Mouse (Mus musculus) frontal cortex, postnatal 36 days (tissue): ENCODE data around the gene Khdc4.
A peak's percentile ranks its signal among the peaks of the same experiment; 100 is the strongest.
"Not testable (repeated sequence)": the region's sequence is repeated elsewhere in the genome, so short reads cannot be mapped to it uniquely, and the experiment has no call there.

Experiments
- DNase-seq, 2 experiments: peaks; one replicate each; pipeline ENCODE4 v3.0.0; 2022; ENCODE audit warnings: low spot score in 2 of 2

The Khdc4 gene

DNA sequence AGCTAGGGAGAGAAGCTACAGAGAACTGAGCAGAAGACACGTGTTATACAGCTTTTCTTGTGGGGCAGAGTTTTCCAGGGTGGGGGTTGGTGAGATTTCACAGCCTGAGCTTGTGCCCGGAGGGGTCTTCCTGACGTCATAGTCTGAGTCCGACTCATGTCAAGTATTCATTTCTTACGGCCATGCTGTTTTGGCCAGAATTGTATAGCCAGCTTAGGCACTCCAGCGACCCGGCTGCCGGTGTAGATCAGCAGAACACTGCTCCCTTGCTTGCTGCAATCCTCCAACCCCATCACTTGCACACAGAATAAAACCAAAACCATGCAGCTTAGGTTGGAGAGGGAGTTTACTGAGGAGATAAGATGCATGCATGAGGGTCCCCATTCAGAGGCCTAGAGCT is 30.0 kb upstream of the Khdc4 start:
- no peak for DNase-seq

DNA sequence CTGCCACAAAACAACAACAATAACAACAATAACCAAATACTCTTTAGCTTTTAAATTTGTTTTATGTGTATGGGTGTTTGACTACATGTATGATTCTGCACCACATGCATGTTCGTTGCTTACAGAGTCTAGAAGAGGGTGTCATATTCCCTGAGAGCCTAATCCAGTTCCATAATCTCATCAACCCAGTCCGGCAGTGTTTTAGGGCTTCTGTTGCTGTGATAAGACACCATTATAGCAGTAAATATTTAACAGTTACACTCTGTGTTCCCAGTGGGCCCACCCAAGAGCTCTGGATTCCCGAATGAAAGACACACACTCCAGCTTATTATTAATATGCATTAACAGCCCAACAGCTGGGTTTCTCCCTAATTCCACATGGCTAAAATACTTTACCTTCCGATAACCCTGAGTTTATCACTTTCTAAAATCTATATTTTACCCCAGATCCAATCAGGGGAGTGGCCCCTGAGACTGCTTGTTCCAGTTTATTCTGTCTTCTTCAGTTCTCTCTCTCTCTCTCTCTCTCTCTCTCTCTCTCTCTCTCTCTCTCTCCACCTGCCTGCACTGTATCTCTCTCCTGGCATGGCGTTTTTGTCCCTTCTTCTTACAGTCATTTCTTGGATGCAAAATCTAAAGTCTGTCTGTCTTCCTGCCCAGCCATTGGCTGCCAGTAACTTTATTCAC is 27.0 kb upstream of the Khdc4 start:
- DNase-seq: no peak

DNA sequence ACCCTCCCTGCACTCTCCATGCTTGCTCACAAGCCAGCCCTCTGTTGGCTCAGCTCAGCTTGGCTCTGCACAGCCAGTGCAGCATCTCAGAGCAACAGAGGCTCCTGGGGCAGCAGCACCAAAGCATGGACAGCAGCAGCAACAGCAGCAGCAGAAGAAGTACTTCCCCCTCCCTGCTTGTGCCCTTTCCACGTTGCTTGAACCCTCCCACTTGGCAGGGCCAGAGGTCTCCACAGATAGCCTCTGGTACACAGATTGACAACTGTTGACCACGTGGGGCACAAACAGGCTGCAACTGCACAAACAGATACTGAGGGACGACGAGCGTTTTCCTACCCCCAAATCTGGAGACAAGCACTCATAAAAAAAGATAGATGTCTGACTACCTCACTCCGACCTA is 25.8 kb upstream of the Khdc4 start:
- no peak for DNase-seq

DNA sequence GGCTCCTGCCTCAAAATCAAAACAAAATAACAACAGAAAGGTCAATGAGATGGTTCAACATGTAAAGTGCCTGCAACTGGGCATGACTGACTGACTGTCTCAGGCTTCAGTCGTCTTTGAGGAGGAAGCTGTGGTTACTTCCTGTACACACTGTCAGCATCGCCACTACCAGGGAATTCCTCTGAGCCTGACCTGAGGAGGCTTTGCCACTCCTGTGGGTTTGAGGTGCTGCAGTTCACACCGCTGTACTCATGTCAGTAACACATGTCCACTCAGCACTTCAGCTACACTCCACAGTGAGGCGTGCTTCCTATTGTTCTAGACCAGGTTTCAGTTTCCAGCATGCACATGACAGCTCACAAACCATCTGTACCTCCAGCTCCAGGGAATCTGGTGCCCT is 21.5 kb upstream of the Khdc4 start:
- no peak for DNase-seq

DNA sequence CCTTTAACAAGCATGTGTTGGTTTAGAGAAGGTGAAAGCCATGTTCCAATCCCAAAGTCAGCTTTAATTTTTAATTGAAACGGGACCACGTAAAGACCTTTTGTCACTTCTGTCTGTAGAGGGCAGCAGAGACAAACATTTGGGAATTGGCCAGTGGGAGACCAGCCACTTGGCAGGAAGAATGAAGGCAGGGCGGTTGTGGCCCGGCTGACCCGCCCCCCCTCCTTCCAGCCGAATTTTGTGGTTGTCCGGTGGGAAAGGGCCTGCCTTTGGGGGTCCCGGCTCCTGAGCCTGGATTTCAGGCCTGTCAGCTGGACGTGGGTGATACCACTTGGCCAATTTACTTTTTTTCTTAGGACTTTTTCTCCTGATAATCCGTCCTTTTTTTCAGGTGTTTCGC is 8.2 kb upstream of the Khdc4 start:
- DNase-seq: peak; percentile 28 to 52

DNA sequence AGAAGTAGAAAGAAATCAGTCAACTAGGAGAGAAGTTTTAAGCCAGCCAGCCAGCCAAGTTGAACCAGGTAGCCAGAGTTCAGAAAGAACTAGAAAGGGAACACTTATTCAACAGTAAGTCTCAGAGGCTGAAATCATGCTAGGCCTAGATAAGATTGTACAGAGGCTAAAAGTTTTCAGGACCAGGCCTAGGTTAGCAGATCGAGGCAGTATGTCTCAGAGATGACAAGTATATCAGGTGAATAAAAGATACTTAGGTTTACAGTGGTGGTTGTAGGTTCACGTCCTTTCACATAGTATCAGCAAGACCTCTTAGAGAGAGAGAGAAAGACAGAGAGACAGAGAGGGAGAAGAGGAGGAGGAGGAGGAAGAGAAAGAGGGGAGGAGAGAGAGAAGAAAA is 1.8 kb upstream of the Khdc4 start:
- DNase-seq: no peak

DNA sequence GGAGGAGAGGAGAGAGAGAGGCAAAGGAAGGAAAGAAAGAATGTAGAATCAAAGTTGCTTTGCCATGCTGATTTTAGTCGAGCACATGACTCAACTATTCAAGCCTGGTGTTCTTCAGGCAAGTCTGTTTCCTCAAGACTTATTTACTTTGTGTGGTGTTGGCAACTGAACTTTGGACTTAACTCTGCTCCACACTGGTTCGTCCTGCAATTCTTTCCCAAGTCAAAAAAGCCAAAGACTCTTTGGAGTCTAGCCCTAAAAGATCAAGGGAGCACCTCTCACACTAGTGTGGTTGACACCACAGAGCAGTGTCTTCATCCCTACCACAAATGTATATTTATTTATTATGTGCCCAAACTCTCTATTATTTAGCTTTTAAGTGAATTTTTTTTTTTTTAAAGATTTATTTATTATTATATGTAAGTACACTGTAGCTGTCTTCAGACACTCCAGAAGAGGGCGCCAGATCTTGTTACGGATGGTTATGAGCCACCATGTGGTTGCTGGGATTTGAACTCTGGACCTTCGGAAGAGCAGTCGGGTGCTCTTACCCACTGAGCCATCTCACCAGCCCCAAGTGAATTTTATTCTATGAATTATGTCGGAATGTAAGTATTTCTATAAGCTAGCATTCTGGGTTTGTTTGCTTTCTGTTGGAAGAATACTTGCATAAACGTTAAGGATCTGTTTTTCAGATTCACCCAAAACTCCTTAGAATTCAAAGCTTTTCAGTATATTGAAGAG is 1.2 kb upstream of the Khdc4 start:
- DNase-seq: no peak

DNA sequence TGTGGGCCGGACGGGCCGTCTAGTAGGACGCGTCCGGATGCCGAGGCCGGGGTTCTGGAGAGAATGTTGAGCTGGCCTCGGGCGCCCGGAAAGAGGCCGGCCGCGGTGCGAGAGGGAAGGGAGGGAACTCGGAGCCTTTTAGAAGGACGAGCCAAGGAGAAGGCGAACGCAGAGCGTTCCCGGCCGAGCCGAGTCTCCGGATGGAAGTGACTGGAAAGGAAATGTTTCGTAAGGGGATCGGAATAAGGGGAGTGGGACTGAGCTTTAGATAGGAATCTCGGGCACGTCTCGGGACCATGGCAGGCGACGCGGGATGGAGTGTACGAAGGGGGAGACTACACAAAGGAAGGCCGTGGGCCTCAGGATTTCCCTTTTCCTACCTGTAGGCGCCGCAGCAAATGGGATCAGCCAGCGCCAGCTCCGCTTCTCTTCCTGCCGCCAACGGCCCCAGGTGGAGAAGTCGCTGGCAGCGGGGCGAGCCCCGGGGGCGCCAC is 402 bp downstream of the Khdc4 start:
- DNase-seq: peak in 1 of 2 experiments; percentile 60

DNA sequence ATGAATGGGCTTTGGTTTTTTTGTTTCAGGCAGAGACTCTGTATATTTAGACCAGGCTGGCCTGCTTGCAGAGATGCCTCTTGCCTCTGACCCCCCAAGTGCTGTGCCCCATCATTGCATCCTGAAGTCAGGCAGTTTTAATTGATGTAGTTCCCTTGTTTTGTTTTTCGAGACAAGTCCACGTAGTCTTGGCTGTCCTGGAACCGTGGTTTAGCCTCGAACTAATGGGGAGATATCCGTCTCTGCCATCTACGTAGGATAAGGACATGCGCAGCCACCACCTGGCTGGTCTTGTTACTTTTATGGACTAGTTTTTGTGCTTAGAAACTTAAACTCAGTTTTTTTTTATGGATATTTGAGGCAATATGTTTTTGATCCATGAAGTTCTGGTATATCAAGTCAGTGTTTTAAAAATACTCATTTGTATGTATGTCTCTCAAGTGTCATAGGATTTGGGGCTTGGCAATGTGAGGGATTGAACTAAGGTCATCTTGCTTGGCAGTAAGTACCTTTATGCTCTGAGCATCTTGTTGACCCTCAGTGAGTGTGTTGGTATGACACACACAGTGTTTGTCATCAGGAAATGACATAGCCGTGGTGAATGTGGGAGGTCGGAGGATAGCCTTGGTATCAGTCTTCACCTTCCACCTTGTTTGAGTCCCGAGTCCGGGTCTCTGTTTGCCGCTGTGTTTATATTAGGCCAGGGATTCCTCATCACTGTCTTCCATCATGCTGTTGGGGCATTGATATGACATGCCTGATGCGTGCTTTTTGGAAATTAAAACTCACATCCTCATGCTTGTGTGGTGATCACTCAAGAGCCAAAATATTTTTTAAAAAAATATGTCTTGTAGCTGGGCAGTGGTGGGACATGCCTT is 1.4 kb downstream of the Khdc4 start:
- DNase-seq: no peak

DNA sequence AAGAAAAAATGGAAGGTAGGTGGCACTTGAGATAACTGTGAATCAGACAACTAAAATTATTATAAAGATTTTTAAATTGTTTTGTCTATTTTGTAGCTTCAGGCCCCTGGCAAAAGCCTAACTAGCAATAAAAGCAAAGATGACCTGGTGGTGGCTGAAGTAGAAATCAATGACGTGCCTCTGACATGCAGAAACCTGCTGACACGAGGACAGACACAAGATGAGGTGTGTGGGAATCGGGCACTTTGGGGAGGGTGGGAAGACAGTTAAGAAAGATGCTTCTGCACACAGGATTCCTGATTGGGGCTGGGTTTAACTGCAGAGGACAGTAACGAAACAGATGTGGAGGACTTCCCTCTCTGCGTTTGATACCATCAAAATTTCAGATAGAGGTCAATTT is 3.5 kb downstream of the Khdc4 start:
- no peak for DNase-seq

DNA sequence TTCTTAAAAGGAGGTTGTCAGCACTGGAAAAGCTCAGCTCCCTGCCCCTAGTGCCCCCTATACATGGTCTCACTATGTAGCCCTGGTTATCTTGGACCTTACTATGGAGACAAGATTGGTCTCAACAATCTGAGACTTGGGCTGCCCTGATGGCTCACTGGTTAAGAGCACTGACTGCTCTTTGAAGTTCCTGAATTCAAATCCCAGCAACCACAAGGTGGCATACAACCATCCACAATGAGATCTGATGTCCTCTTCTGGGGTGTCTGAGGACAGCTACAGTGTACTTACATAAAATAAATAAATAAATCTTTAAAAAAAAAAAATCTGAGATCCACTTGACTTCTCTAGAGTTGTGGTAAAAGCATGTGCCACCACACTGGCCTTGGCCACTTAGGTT is 9.9 kb downstream of the Khdc4 start:
- no peak for DNase-seq

DNA sequence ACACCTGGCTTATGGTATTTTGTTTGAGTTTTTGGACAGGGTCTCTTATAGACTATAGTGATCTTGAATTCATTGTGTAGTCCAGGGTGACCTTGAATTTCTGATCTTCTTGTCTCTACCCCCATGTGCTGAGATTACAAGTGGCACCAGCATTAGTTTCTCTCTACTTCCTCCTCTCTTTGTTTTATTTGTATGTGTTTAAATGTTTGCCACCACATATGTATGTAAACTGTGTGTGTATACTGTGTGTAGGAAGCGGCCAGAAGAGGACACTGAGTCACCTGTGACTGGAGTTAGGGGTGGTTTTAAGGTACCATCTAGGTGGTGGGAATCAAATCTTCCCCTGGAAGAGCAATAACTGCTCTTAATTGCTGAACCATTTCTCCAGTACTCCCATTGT is 12.4 kb downstream of the Khdc4 start:
- no peak for DNase-seq

DNA sequence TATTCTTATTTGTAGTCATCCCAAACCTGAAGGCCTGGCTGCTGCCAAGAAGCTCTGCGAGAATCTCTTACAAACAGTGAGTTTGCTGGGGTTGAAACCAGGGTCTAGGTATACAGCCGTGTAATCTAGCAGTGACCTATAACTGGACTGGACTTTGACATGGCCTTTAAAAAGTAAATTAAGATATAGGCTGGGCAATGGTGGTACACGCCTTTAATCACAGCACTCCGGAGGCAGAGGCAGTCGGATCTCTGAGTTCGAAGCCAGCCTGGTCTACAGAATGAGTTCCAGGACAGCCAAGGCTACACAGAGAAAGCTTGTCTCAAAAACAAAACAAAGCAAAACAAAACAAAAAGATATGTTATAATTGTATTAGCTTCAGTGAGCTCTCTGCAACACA is 13.2 kb downstream of the Khdc4 start:
- no peak for DNase-seq

DNA sequence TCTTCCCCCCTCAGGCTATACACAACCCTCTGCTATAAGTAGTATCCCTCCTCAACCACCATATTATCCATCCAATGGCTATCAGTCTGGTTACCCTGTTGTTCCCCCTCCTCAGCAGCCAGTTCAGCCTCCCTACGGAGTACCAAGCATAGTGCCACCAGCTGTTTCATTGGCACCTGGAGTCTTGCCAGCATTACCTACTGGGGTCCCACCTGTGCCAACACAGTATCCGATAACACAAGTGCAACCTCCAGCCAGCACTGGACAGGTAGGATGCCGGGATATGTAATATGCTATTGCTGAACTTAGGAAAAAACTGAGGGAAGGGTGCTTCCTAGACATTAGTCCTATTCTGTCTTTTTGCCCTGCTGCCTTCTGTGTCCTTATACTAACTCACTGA is 14.6 kb downstream of the Khdc4 start:
- no peak for DNase-seq

DNA sequence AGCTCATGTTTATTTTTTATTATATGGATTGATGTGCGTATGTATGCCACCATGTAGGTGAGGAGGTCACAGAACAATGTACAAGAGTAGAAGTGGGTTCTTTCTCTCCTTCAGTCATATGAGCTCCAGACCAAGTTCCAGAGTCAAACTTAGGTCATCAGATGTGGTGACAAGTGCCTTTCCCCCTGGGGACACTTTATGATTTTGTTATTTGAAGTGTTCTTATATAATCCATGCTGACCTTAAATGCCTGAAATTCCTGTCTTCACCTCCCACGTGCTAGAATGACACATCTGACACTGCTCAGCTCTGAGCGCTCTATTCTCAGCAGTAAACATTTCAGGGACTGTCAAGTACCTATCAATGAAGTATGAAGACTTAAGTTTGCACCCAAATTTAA is 15.6 kb downstream of the Khdc4 start:
- no peak for DNase-seq

DNA sequence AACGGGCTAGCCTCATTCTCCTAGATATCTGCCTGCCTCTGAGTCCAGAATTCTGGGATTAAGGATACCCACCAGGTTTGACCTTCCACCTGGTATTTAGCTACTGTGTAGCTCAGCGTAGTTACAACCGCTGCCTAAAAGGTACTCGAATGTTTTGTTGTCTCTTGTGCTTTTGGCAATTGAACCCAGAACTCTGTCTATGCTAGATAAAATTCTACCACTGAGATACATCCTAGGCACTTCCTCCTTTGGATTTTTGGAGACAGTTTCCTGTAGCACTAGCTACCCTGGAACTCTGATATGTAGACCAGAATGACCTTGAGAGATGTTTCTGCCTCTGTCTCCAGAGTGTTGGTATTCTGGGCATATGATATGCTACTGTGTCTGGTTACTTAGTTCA is 28.1 kb downstream of the Khdc4 start:
- no peak for DNase-seq

DNA sequence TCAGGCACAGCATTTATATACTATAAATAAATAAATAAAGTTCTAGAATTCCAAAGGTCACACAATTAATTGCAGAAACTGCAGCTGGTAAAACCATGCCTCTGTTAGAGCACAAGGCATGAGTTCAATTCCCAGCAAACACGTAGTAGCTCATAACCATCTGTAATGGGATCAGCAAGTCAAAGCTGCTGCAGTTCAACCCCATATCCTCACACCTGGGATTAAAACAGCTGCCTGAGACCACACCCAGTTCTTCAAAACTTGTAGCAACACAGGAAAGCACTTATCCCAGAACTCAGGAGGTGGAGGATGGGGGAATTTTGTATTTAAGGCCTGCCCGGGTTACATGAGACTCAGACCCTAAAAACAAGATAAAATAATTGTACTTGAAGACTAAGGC is 29.1 kb downstream of the Khdc4 start:
- no peak for DNase-seq

DNA sequence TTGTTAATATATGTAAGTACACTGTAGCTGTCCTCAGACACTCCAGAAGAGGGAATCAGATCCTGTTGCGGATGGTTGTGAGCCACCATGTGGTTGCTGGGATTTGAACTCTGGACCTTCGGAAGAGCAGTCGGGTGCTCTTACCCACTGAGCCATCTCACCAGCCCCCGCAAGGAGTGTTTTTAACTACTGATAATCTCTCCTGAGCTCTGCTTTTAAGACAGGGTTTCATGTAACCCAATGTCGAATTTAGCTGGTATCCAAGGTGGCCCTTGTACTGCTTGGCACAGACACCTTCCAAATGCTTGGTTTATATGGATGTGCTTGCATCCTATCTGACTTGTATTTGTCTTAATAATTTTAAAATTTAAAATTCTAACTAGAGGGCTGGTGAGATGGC is 30.1 kb downstream of the Khdc4 start:
- not testable (repeated sequence) for DNase-seq

DNA sequence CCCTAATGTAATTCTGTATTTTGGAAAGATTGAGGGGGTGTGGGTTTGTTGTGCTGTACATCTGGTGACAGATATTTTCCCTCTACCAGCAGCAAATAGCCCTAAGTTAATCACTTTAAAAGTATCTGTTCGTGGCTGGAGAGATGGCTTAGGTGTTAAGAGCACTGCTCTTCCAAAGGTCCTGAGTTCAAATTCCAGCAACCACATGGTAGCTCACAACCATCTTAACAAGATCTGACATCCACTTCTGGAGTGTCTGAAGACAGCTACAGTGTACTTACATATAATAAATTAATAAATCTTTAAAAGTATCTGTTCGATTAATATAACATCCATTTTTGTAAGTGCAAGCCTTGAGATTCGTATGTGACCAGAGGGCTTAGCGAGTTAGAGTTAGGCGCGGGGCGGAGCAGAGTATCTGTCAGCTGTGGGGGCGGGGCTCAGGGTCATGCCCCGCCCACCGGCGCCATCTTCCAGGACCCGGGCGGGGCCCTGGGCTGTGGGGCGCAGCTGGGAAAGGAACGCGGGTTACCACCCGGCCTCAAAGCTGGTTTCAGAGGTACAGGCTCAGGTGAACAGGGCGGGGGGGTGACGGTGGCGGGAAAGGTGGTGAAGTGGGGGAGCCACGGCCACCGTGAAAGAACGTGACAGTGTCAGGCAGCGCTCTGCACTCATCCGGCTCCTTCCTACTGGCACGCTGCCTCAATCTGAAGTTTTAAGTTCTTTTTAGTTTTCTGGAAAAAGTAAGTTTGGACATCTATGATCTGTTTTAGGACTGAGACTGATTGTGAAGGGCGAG is 31.0 kb downstream of the Khdc4 start, which contains the start of gene Rit1:
TSS of gene Rit1 (plus strand) at position 440 of the 799 bp plus-strand sequence.
- DNase-seq: peak; percentile 71 to 76

DNA sequence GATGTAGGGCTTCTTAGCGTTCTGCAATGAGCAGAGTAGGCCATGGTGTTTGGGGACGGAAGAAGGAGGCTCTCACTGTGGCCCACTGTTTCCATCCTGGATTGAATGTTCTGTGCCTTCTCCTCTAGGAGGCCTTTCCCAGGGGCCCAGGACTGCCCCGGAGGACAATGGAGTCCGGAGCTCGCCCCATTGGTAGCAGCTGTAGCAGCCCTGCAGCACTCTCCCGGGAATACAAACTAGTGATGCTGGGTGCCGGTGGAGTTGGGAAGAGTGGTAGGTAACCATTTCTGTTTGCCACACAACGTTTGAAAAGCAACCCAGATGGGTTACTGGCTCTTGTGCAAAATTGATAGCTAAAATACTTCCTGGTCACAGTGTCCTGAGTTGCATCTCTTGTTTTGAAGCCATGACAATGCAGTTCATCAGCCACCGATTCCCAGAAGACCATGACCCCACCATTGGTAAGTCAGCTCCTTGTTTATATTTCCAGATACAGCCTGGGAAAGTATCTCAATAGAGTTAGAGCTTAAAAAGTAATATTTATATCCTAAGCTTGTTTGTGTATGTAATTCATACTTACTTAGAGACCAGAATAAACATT is 31.7 kb downstream of the Khdc4 start:
- no peak for DNase-seq

DNA sequence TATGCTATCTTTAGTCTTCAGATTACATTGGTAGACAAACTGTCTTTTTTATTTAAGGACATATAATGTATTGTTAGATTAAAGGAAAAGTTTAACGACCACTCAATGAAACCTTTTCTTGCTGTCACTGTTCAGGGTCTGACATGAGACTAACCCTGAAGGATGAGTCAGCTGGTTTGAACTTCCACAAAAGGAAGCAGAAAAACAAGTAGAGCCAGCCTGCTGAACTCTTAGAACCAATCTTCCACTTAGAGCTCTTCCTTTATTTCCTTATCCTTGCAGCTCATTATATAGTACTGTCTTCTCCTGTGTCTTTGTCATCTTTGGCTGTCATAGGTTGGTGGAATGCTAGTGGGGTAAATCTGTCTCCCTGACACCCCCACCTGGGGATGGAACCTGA is 32.2 kb downstream of the Khdc4 start:
- DNase-seq: no peak
